Mouse (Mus musculus) bone marrow macrophage, adult 2 months (primary cell): ENCODE results near the gene Zc3h14.

Source experiments
- CTCF ChIP-seq: IDR thresholded peaks from 2 replicates; pipeline ENCODE4 v1.5.1; 2012; ENCODE audit warnings: low read depth, mild to moderate bottlenecking, low read length, moderate library complexity
- POLR2A ChIP-seq: IDR thresholded peaks from 2 replicates; pipeline ENCODE4 v1.6.1; 2012; ENCODE audit warnings: mild to moderate bottlenecking, low read depth, low read length, borderline replicate concordance

GRCm38 (mm10) chr12:98745626-98746025, 1.1 kb upstream of the Zc3h14 start:
- TF ChIP-seq POLR2A, result no peak
- TF ChIP-seq CTCF, result no peak
